Mouse (Mus musculus): ENCODE results near the gene Gm20683. TPM values are rescaled to one million over a fixed set of nuclear protein-coding genes. Genes with fewer than 3 reads are reported as not detected.

The Gm20683 gene
- polyA plus RNA-seq, 1 experiment from 2014 or later = 0.30 TPM

Other genes with a start within 250 kb of the Gm20683 start
- not detected for gene Gng13, start 124.6 kb downstream of the Gm20683 start, polyA plus RNA-seq (2015; fragmentation: Illumina TruSeq; extraction: RNeasy Lipid Tissue Mini Kit (QIAGEN cat#74804); ENCODE audit: insufficient read depth, low replicate concordance)
- gene Chtf18, start 114.3 kb downstream of the Gm20683 start, polyA plus RNA-seq (2015; fragmentation: Illumina TruSeq; extraction: RNeasy Lipid Tissue Mini Kit (QIAGEN cat#74804); ENCODE audit: insufficient read depth, low replicate concordance) = 3.2 TPM
- 1.5 TPM for gene Rpusd1, start 114.1 kb downstream of the Gm20683 start, polyA plus RNA-seq (2015; fragmentation: Illumina TruSeq; extraction: RNeasy Lipid Tissue Mini Kit (QIAGEN cat#74804); ENCODE audit: insufficient read depth, low replicate concordance)
- gene Mslnl, start 105.7 kb downstream of the Gm20683 start, polyA plus RNA-seq (2015; fragmentation: Illumina TruSeq; extraction: RNeasy Lipid Tissue Mini Kit (QIAGEN cat#74804); ENCODE audit: insufficient read depth, low replicate concordance) = not detected
- 1.9 TPM for gene Msln, start 87.4 kb downstream of the Gm20683 start, polyA plus RNA-seq (2015; fragmentation: Illumina TruSeq; extraction: RNeasy Lipid Tissue Mini Kit (QIAGEN cat#74804); ENCODE audit: insufficient read depth, low replicate concordance)
- gene Narfl, start 68.0 kb downstream of the Gm20683 start, polyA plus RNA-seq (2015; fragmentation: Illumina TruSeq; extraction: RNeasy Lipid Tissue Mini Kit (QIAGEN cat#74804); ENCODE audit: insufficient read depth, low replicate concordance) = 15.2 TPM
- 7.3 TPM for gene Haghl, start 56.1 kb downstream of the Gm20683 start, polyA plus RNA-seq (2015; fragmentation: Illumina TruSeq; extraction: RNeasy Lipid Tissue Mini Kit (QIAGEN cat#74804); ENCODE audit: insufficient read depth, low replicate concordance)
- not detected for gene Ccdc78, start 55.2 kb downstream of the Gm20683 start, polyA plus RNA-seq (2015; fragmentation: Illumina TruSeq; extraction: RNeasy Lipid Tissue Mini Kit (QIAGEN cat#74804); ENCODE audit: insufficient read depth, low replicate concordance)
- 19.6 TPM for gene Fam173a, start 48.9 kb downstream of the Gm20683 start, polyA plus RNA-seq (2015; fragmentation: Illumina TruSeq; extraction: RNeasy Lipid Tissue Mini Kit (QIAGEN cat#74804); ENCODE audit: insufficient read depth, low replicate concordance)
- not detected for gene AC134908.4, start 46.1 kb downstream of the Gm20683 start, polyA plus RNA-seq (2015; fragmentation: Illumina TruSeq; extraction: RNeasy Lipid Tissue Mini Kit (QIAGEN cat#74804); ENCODE audit: insufficient read depth, low replicate concordance)
- gene Metrn, start 44.6 kb downstream of the Gm20683 start, polyA plus RNA-seq (2015; fragmentation: Illumina TruSeq; extraction: RNeasy Lipid Tissue Mini Kit (QIAGEN cat#74804); ENCODE audit: insufficient read depth, low replicate concordance) = 2.4 TPM
- gene Fbxl16, start 32.7 kb downstream of the Gm20683 start, polyA plus RNA-seq (2015; fragmentation: Illumina TruSeq; extraction: RNeasy Lipid Tissue Mini Kit (QIAGEN cat#74804); ENCODE audit: insufficient read depth, low replicate concordance) = 0.46 TPM
- gene Wdr24, start 18.1 kb downstream of the Gm20683 start, polyA plus RNA-seq (2015; fragmentation: Illumina TruSeq; extraction: RNeasy Lipid Tissue Mini Kit (QIAGEN cat#74804); ENCODE audit: insufficient read depth, low replicate concordance) = 7.8 TPM
- gene Jmjd8, start 12.9 kb downstream of the Gm20683 start, polyA plus RNA-seq (2015; fragmentation: Illumina TruSeq; extraction: RNeasy Lipid Tissue Mini Kit (QIAGEN cat#74804); ENCODE audit: insufficient read depth, low replicate concordance) = 21.8 TPM
- 41.4 TPM for gene Stub1, start 8.4 kb downstream of the Gm20683 start, polyA plus RNA-seq (2015; fragmentation: Illumina TruSeq; extraction: RNeasy Lipid Tissue Mini Kit (QIAGEN cat#74804); ENCODE audit: insufficient read depth, low replicate concordance)
- not detected for gene Rhbdl1, start 4.5 kb downstream of the Gm20683 start, polyA plus RNA-seq (2015; fragmentation: Illumina TruSeq; extraction: RNeasy Lipid Tissue Mini Kit (QIAGEN cat#74804); ENCODE audit: insufficient read depth, low replicate concordance)
- gene Rhot2, start 3.1 kb upstream of the Gm20683 start, polyA plus RNA-seq (2015; fragmentation: Illumina TruSeq; extraction: RNeasy Lipid Tissue Mini Kit (QIAGEN cat#74804); ENCODE audit: insufficient read depth, low replicate concordance) = 38.1 TPM
- 9.6 TPM for gene Wdr90, start 19.7 kb upstream of the Gm20683 start, polyA plus RNA-seq (2015; fragmentation: Illumina TruSeq; extraction: RNeasy Lipid Tissue Mini Kit (QIAGEN cat#74804); ENCODE audit: insufficient read depth, low replicate concordance)
- gene Mcrip2, start 27.0 kb upstream of the Gm20683 start, polyA plus RNA-seq (2015; fragmentation: Illumina TruSeq; extraction: RNeasy Lipid Tissue Mini Kit (QIAGEN cat#74804); ENCODE audit: insufficient read depth, low replicate concordance) = 1.4 TPM
- 14.3 TPM for gene Mettl26, start 33.3 kb upstream of the Gm20683 start, polyA plus RNA-seq (2015; fragmentation: Illumina TruSeq; extraction: RNeasy Lipid Tissue Mini Kit (QIAGEN cat#74804); ENCODE audit: insufficient read depth, low replicate concordance)
- 0.21 TPM for gene Wfikkn1, start 39.1 kb upstream of the Gm20683 start, polyA plus RNA-seq (2015; fragmentation: Illumina TruSeq; extraction: RNeasy Lipid Tissue Mini Kit (QIAGEN cat#74804); ENCODE audit: insufficient read depth, low replicate concordance)
- gene Rab40c, start 78.0 kb upstream of the Gm20683 start, polyA plus RNA-seq (2015; fragmentation: Illumina TruSeq; extraction: RNeasy Lipid Tissue Mini Kit (QIAGEN cat#74804); ENCODE audit: insufficient read depth, low replicate concordance) = 10.4 TPM
- gene Pigq, start 103.2 kb upstream of the Gm20683 start, polyA plus RNA-seq (2015; fragmentation: Illumina TruSeq; extraction: RNeasy Lipid Tissue Mini Kit (QIAGEN cat#74804); ENCODE audit: insufficient read depth, low replicate concordance) = 70.8 TPM
- gene Nhlrc4, start 103.2 kb upstream of the Gm20683 start, polyA plus RNA-seq (2015; fragmentation: Illumina TruSeq; extraction: RNeasy Lipid Tissue Mini Kit (QIAGEN cat#74804); ENCODE audit: insufficient read depth, low replicate concordance) = 0.28 TPM
- gene A930017K11Rik, start 110.8 kb upstream of the Gm20683 start, polyA plus RNA-seq (2015; fragmentation: Illumina TruSeq; extraction: RNeasy Lipid Tissue Mini Kit (QIAGEN cat#74804); ENCODE audit: insufficient read depth, low replicate concordance) = not detected
- 5.8 TPM for gene Capn15, start 144.0 kb upstream of the Gm20683 start, polyA plus RNA-seq (2015; fragmentation: Illumina TruSeq; extraction: RNeasy Lipid Tissue Mini Kit (QIAGEN cat#74804); ENCODE audit: insufficient read depth, low replicate concordance)
- 6.5 TPM for gene Rab11fip3, start 227.8 kb upstream of the Gm20683 start, polyA plus RNA-seq (2015; fragmentation: Illumina TruSeq; extraction: RNeasy Lipid Tissue Mini Kit (QIAGEN cat#74804); ENCODE audit: insufficient read depth, low replicate concordance)
- 13.1 TPM for gene Decr2, start 248.6 kb upstream of the Gm20683 start, polyA plus RNA-seq (2015; fragmentation: Illumina TruSeq; extraction: RNeasy Lipid Tissue Mini Kit (QIAGEN cat#74804); ENCODE audit: insufficient read depth, low replicate concordance)

All from spleen, adult 10 weeks (tissue).